Mouse (Mus musculus): Measurements from ENCODE around the gene Tbcb. TPM values are rescaled to one million over a fixed set of nuclear protein-coding genes. Genes with fewer than 3 reads are reported as not detected.
"Not testable (repeated sequence)": the region's sequence is repeated elsewhere in the genome, so short reads cannot be mapped to it uniquely, and the experiment has no call there.

Tbcb gene
- polyA plus RNA-seq, 1 experiment from 2014 or later, result 126 TPM

GRCm38 (mm10) chr7:30202895-30203690, 29.0 kb downstream of the Tbcb start:
- Histone ChIP-seq H3K4me3 (ENCODE audit: low read depth, low read length) (no peak overlapping the region), H3K4me1 (replicated peaks; ENCODE audit: control insufficient read depth, insufficient read depth, low read length) (peaks cover 5% of the 10 kb centered on the region), H3K27ac (ENCODE audit: low read depth, low read length) (no peak overlapping the region), H3K4me2 (no peak overlapping the region), H3K36me3 (ENCODE audit: control insufficient read depth, insufficient read depth, low read length) (no peaks in the 10 kb centered on the region), H3K9ac (ENCODE audit: low read depth, low read length) (no peak overlapping the region), H3K9me3 (ENCODE audit: control insufficient read depth, low read length) (no peaks in the 10 kb centered on the region), H3K27me3 (replicated peaks; ENCODE audit: control insufficient read depth, insufficient read depth, low read length) (no peaks in the 10 kb centered on the region)
- 82% methylated on average over 11 of the region's 11 CpGs for WGBS
- no peak for DNase-seq (ENCODE audit: low spot score)
- no peak for ATAC-seq (replicated peaks; ENCODE audit: low FRiP score)

- not testable (repeated sequence) for DNase-seq (ENCODE audit: low spot score); H3K4me3 ChIP-seq (ENCODE audit: low read depth, low read length); H3K36me3 ChIP-seq (ENCODE audit: control insufficient read depth, insufficient read depth, low read length); H3K9me3 ChIP-seq (ENCODE audit: control insufficient read depth, low read length); H3K4me1 ChIP-seq (replicated peaks; ENCODE audit: control insufficient read depth, insufficient read depth, low read length); H3K27me3 ChIP-seq (replicated peaks; ENCODE audit: control insufficient read depth, insufficient read depth, low read length); H3K9ac ChIP-seq (ENCODE audit: low read depth, low read length); H3K4me2 ChIP-seq; H3K27ac ChIP-seq (ENCODE audit: low read depth, low read length); ATAC-seq (replicated peaks; ENCODE audit: low FRiP score)
- WGBS, result 75% methylated on average over 5 of the region's 5 CpGs
These were observed 31.4 kb downstream of the Tbcb start for GRCm38 (mm10) chr7:30200661-30201060.

GRCm38 (mm10) chr7:30200200-30200599, 31.9 kb downstream of the Tbcb start:
- no peak overlapping the region for H3K9ac ChIP-seq (ENCODE audit: low read depth, low read length)
- no peak for ATAC-seq (replicated peaks; ENCODE audit: low FRiP score)
- no peak overlapping the region for H3K4me3 ChIP-seq (ENCODE audit: low read depth, low read length)
- peaks cover 5% of the 10 kb centered on the region for H3K4me1 ChIP-seq (replicated peaks; ENCODE audit: control insufficient read depth, insufficient read depth, low read length)
- no peaks in the 10 kb centered on the region for H3K9me3 ChIP-seq (ENCODE audit: control insufficient read depth, low read length)
- DNase-seq (ENCODE audit: low spot score), result no peak
- 80% methylated on average over 5 of the region's 5 CpGs for WGBS
- no peaks in the 10 kb centered on the region for H3K27me3 ChIP-seq (replicated peaks; ENCODE audit: control insufficient read depth, insufficient read depth, low read length)
- H3K4me2 ChIP-seq, result no peak overlapping the region
- H3K36me3 ChIP-seq (ENCODE audit: control insufficient read depth, insufficient read depth, low read length), result no peaks in the 10 kb centered on the region
- H3K27ac ChIP-seq (ENCODE audit: low read depth, low read length), result no peak overlapping the region

- Histone ChIP-seq H3K4me3 (ENCODE audit: low read depth, low read length) (no peak overlapping the region), H3K4me1 (replicated peaks; ENCODE audit: control insufficient read depth, insufficient read depth, low read length) (peaks cover 3% of the 10 kb centered on the region), H3K4me2 (no peak overlapping the region), H3K9ac (ENCODE audit: low read depth, low read length) (no peak overlapping the region), H3K27me3 (replicated peaks; ENCODE audit: control insufficient read depth, insufficient read depth, low read length) (no peaks in the 10 kb centered on the region), H3K9me3 (ENCODE audit: control insufficient read depth, low read length) (no peaks in the 10 kb centered on the region), H3K27ac (ENCODE audit: low read depth, low read length) (no peak overlapping the region), H3K36me3 (ENCODE audit: control insufficient read depth, insufficient read depth, low read length) (no peaks in the 10 kb centered on the region)
- WGBS, result 73% methylated on average over 18 of the region's 18 CpGs
- DNase-seq (ENCODE audit: low spot score) (no peak), ATAC-seq (replicated peaks; ENCODE audit: low FRiP score) (no peak)
These were observed 32.5 kb downstream of the Tbcb start for GRCm38 (mm10) chr7:30199498-30200139.

- ATAC-seq (replicated peaks; ENCODE audit: low FRiP score) (0 out of 2 replicates have a peak, but pooled peaks have one; percentile 32), DNase-seq (ENCODE audit: low spot score) (no peak)
- WGBS, result 10% methylated on average over 8 of the region's 8 CpGs
- H3K4me2 ChIP-seq, result peak within 1 kb of the TSS; percentile 24
- H3K4me1 ChIP-seq (replicated peaks; ENCODE audit: control insufficient read depth, insufficient read depth, low read length), result peaks cover under 1% of the 10 kb centered on the region
- no peak within 1 kb of the TSS for H3K27ac ChIP-seq (ENCODE audit: low read depth, low read length)
- no peaks in the 10 kb centered on the region for H3K36me3 ChIP-seq (ENCODE audit: control insufficient read depth, insufficient read depth, low read length)
- no peaks in the 10 kb centered on the region for H3K27me3 ChIP-seq (replicated peaks; ENCODE audit: control insufficient read depth, insufficient read depth, low read length)
- H3K9me3 ChIP-seq (ENCODE audit: control insufficient read depth, low read length), result no peaks in the 10 kb centered on the region
- no peak within 1 kb of the TSS for H3K9ac ChIP-seq (ENCODE audit: low read depth, low read length)
- H3K4me3 ChIP-seq (ENCODE audit: low read depth, low read length), result no peak within 1 kb of the TSS
These were observed 33.5 kb downstream of the Tbcb start, which contains the start of gene Capns1 for GRCm38 (mm10) chr7:30198481-30198971. Gene Capns1, minus strand, starts transcription at chr7:30198811.

- 67% methylated on average over 5 of the region's 5 CpGs for WGBS
- Histone ChIP-seq H3K4me2 (no peak overlapping the region), H3K27me3 (replicated peaks; ENCODE audit: control insufficient read depth, insufficient read depth, low read length) (no peaks in the 10 kb centered on the region), H3K4me3 (ENCODE audit: low read depth, low read length) (no peak overlapping the region), H3K27ac (ENCODE audit: low read depth, low read length) (no peak overlapping the region), H3K36me3 (ENCODE audit: control insufficient read depth, insufficient read depth, low read length) (no peaks in the 10 kb centered on the region), H3K9me3 (ENCODE audit: control insufficient read depth, low read length) (no peaks in the 10 kb centered on the region), H3K9ac (ENCODE audit: low read depth, low read length) (no peak overlapping the region), H3K4me1 (replicated peaks; ENCODE audit: control insufficient read depth, insufficient read depth, low read length) (peaks cover 10% of the 10 kb centered on the region)
- DNase-seq (ENCODE audit: low spot score) (no peak), ATAC-seq (replicated peaks; ENCODE audit: low FRiP score) (no peak)
These were observed 34.4 kb downstream of the Tbcb start for GRCm38 (mm10) chr7:30197592-30198129.

- 69% methylated on average over 6 of the region's 6 CpGs for WGBS
- no peak overlapping the region for H3K27ac ChIP-seq (ENCODE audit: low read depth, low read length)
- H3K36me3 ChIP-seq (ENCODE audit: control insufficient read depth, insufficient read depth, low read length), result peaks cover 6% of the 10 kb centered on the region; the same call in 1 of the 2 replicates
- H3K9me3 ChIP-seq (ENCODE audit: control insufficient read depth, low read length), result no peaks in the 10 kb centered on the region
- no peak overlapping the region for H3K9ac ChIP-seq (ENCODE audit: low read depth, low read length)
- ATAC-seq (replicated peaks; ENCODE audit: low FRiP score) (no peak), DNase-seq (ENCODE audit: low spot score) (no peak)
- H3K27me3 ChIP-seq (replicated peaks; ENCODE audit: control insufficient read depth, insufficient read depth, low read length), result no peaks in the 10 kb centered on the region
- H3K4me2 ChIP-seq, result no peak overlapping the region
- peaks cover 10% of the 10 kb centered on the region for H3K4me1 ChIP-seq (replicated peaks; ENCODE audit: control insufficient read depth, insufficient read depth, low read length)
- no peak overlapping the region for H3K4me3 ChIP-seq (ENCODE audit: low read depth, low read length)
These were observed 35.9 kb downstream of the Tbcb start for GRCm38 (mm10) chr7:30196171-30196570.

- no peak for DNase-seq (ENCODE audit: low spot score)
- 0 out of 2 replicates have a peak overlapping the region, but pooled peaks have one; percentile 15 for H3K9ac ChIP-seq (ENCODE audit: low read depth, low read length)
- H3K4me1 ChIP-seq (replicated peaks; ENCODE audit: control insufficient read depth, insufficient read depth, low read length), result peaks cover 10% of the 10 kb centered on the region
- peak overlapping the region; percentile 64; the same call in 1 of the 2 replicates for H3K4me3 ChIP-seq (ENCODE audit: low read depth, low read length)
- ATAC-seq (replicated peaks; ENCODE audit: low FRiP score), result no peak
- peaks cover 8% of the 10 kb centered on the region; the same call in 1 of the 2 replicates for H3K36me3 ChIP-seq (ENCODE audit: control insufficient read depth, insufficient read depth, low read length)
- 62% methylated on average over 6 of the region's 6 CpGs for WGBS
- H3K4me2 ChIP-seq, result peak overlapping the region; percentile 84
- H3K27ac ChIP-seq (ENCODE audit: low read depth, low read length), result no peak overlapping the region
- H3K9me3 ChIP-seq (ENCODE audit: control insufficient read depth, low read length), result no peaks in the 10 kb centered on the region
- no peaks in the 10 kb centered on the region for H3K27me3 ChIP-seq (replicated peaks; ENCODE audit: control insufficient read depth, insufficient read depth, low read length)
These were observed 36.6 kb downstream of the Tbcb start for GRCm38 (mm10) chr7:30195461-30195860.

All from liver, embryonic 11.5 days (tissue).